Mouse (Mus musculus) small intestine, adult 2 months (tissue): ENCODE results near the gene Lrrc8b. TPM values are rescaled to one million over a fixed set of nuclear protein-coding genes. Genes with fewer than 3 reads are reported as not detected.

Source experiments
- H3K27ac ChIP-seq: fragments of 200-500 bp; 2 replicates; pipeline ENCODE4 v1.5.1; 2012; ENCODE audit warnings: low read depth, low read length, control low read depth, inconsistent platforms; ENCODE audit not compliant: insufficient read depth
- H3K27me3 ChIP-seq: fragments of 200-500 bp; 2 replicates; pipeline ENCODE4 v1.6.1; 2012; ENCODE audit warnings: mild to moderate bottlenecking, moderate library complexity, low read length, inconsistent platforms; ENCODE audit not compliant: control insufficient read depth, insufficient read depth
- H3K36me3 ChIP-seq: fragments of 200-500 bp; 2 replicates; pipeline ENCODE4 v1.6.1; 2012; ENCODE audit warnings: mild to moderate bottlenecking, low read length, control low read depth, inconsistent platforms; ENCODE audit not compliant: control insufficient read depth, insufficient read depth
- H3K4me1 ChIP-seq: fragments of 200-500 bp; 2 replicates; pipeline ENCODE4 v1.6.1; 2012; ENCODE audit warnings: low read length, inconsistent platforms, mixed read lengths; ENCODE audit not compliant: control insufficient read depth, insufficient read depth, insufficient read length
- H3K4me3 ChIP-seq: fragments of 200-500 bp; 2 replicates; pipeline ENCODE4 v1.5.1; 2012; ENCODE audit warnings: low read depth, mild to moderate bottlenecking, control low read depth, inconsistent platforms, low read length, moderate library complexity
- CTCF ChIP-seq: fragments of 200-500 bp; IDR thresholded peaks from 2 replicates; pipeline ENCODE4 v1.5.1; 2012; ENCODE audit warnings: low read depth, mild to moderate bottlenecking, control low read depth, inconsistent platforms, low read length, moderate library complexity, mixed read lengths; ENCODE audit not compliant: insufficient replicate concordance, insufficient read length; ENCODE audit errors: extremely low read depth
- POLR2A ChIP-seq: fragments of 200-500 bp; IDR thresholded peaks from 2 replicates; pipeline ENCODE4 v1.6.1; 2012; ENCODE audit warnings: low read depth, mild to moderate bottlenecking, control low read depth, inconsistent platforms, low read length, moderate library complexity
- WGBS: fragments of 180-500 bp; shearing (Covaris S2); methylation state at CpG from one replicate; pipeline ENCODE4 v1.1.7; 2018; 5-methylcytosine and 5-hydroxymethylcytosine counted together
- polyA plus RNA-seq: library from polyadenylated mRNA; depleted of rRNA; stranded (reverse); fragments of >200 nt; gene quantifications from 2 replicates; pipeline ENCODE4 v1.2.3, GENCODE M21; 2012

The Lrrc8b gene
- polyA plus RNA-seq, 1 experiment: 19.6 TPM

DNA sequence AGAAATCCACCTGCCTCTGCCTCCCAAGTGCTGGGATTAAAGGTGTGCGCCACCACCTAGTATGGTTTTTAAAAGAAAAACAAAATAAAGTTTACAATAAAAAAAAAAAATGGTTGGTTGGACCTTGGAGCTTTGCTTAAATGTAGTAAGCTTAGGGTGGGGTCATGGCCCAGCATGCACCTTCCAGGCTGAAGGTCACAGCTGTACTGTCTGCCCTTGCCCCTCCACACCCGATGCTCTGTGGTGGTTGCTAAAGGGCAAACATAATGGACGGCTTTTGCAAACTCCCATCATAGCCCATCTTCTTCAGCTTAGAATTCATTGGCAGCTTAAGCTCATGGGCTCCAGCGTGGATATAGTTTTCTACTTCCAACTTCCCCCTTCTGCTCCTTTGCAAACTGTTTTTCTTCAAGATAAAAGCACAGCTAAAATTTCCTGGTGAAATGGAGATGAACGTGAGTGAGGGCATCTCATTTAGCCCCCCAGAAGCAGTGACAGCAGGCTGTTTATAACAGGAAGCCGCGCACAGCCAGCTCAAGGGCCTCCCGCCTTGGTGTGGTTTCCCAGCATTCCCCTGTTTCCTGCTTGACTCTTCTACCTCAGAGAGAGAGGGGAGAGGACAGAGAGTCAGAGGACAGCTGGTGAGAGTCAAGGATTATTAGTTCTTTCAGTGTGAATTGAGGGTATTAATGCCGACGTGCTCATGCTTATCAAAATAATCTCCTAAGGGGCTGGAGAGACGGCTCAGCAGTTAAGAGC lies 27.7 kb downstream of the Lrrc8b start:
- 71% methylated on average over 11 of the region's 11 CpGs for WGBS
- peak overlapping the region; percentile 61 for H3K27ac ChIP-seq
- TF ChIP-seq POLR2A: no peak
- no peak for TF ChIP-seq CTCF
- peaks cover 12% of the 10 kb centered on the region for H3K4me1 ChIP-seq
- no peak overlapping the region for H3K4me3 ChIP-seq
- no peaks in the 10 kb centered on the region for H3K36me3 ChIP-seq
- H3K27me3 ChIP-seq: no peaks in the 10 kb centered on the region

DNA sequence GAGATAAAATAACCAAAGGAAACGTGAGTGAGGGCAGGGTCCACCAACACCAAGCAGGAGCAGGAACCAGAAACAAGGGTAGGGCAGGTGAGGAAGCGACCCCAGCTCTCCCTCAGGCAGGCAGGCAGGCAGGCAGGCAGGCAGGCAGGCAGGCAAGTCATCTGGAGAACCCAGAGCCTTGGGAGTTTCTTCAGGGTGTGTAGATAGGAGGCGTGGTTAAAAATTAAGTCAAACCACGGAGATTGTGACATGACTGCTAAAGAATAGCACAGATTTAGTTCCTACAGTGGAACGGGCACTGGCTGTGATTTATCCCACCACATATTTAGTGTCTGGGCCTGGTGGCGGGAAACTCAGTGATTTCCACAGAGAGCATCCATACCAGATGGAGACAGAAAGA lies 30.1 kb downstream of the Lrrc8b start:
- Histone ChIP-seq H3K27ac (no peak overlapping the region), H3K4me1 (peaks cover 6% of the 10 kb centered on the region), H3K27me3 (no peaks in the 10 kb centered on the region), H3K36me3 (no peaks in the 10 kb centered on the region), H3K4me3 (no peak overlapping the region)
- 45% methylated on average over 6 of the region's 6 CpGs for WGBS
- TF ChIP-seq CTCF (no peak), POLR2A (no peak)

DNA sequence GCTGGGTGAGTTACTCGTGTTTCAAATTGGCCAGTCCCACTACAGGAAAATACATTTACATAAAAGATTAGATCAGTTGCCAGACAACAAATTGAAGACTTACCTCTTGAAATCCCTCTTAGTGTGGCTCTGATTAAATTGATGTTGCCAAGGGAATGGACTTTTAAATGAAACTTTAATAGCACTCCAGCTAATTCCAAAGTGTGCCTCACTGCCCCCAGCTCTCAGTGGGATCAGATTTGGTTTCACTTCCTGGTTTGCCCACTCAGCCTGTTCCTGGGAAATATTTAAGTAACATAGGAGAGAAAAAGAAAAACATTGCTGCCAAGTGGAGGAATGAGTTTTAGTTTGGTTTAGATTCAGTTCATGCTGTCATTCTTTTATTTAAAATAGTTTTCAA lies 38.5 kb downstream of the Lrrc8b start:
- no peaks in the 10 kb centered on the region for H3K36me3 ChIP-seq
- no peaks in the 10 kb centered on the region for H3K27me3 ChIP-seq
- H3K4me3 ChIP-seq: no peak overlapping the region
- no peaks in the 10 kb centered on the region; the same call in 1 of the 2 replicates for H3K4me1 ChIP-seq
- no peak overlapping the region for H3K27ac ChIP-seq
- 47% methylated on average over 1 of the region's 1 CpGs for WGBS
- TF ChIP-seq POLR2A: no peak

DNA sequence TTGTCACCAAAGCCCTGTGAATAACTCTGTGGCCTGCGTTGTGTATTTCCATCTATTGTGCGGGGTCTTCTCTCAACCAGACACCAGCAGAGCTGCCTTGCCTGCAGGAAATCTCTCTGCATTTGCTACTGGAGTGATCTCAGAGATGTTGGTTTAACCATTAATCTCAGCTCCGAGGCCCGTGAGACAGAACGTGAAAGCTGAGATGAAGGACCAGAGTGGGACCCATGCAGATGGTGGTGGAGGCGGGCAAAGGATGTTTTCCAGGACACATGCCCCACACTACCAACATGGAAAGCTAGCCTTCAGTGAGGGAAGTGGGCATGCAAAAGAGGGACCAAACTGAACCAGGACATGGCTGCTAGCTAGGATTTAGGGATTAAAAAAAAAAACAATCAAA lies 43.5 kb downstream of the Lrrc8b start:
- WGBS: 61% methylated on average over 6 of the region's 6 CpGs
- H3K4me1 ChIP-seq: peaks cover 2% of the 10 kb centered on the region; the same call in 1 of the 2 replicates
- no peak overlapping the region for H3K4me3 ChIP-seq
- H3K27ac ChIP-seq: no peak overlapping the region
- H3K36me3 ChIP-seq: no peaks in the 10 kb centered on the region
- no peak for TF ChIP-seq POLR2A
- no peak for TF ChIP-seq CTCF
- H3K27me3 ChIP-seq: no peaks in the 10 kb centered on the region

DNA sequence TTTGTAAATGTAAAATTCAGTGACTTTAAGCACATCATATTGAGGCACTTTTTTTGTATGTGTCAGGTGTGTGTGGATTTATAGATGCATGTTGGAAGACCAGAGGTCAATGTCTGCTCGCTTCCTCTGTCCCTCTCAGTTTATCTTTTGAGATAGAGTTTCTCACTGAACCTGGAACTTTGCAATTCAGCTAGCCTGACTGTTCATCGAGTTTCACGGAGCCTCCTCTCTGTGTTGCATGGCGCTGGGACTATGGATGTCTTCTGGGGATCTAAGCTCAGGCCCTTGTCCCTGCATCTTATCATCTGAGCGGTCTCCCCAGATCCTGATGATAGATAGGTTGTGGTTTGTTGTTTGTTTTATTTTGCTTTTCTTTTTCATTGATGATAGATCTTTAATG lies 45.0 kb downstream of the Lrrc8b start:
- TF ChIP-seq CTCF: no peak
- TF ChIP-seq POLR2A: no peak
- Histone ChIP-seq H3K27me3 (no peaks in the 10 kb centered on the region), H3K27ac (no peak overlapping the region), H3K36me3 (no peaks in the 10 kb centered on the region), H3K4me3 (no peak overlapping the region), H3K4me1 (peaks cover 5% of the 10 kb centered on the region; the same call in 1 of the 2 replicates)
- 62% methylated on average over 5 of the region's 5 CpGs for WGBS

DNA sequence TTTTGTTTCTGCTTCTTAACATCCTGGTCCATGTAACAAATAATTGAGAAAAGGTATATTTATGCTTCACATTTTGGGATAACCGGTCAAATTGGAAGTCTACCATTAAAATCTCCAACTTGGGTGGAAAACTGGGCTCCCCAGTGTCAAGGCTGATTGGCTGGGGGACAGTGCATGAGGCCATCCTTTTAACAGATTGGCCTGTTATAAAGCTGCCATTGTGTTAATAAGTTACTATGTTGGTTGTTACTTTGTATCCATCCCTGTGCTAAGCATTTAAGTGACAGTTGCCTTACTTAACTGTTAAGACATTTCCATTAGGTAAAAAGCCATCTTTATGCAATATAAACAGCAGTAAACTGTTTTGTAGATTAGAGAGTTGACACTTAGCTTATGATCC lies 45.5 kb downstream of the Lrrc8b start:
- Histone ChIP-seq H3K27ac (no peak overlapping the region), H3K4me1 (peaks cover 5% of the 10 kb centered on the region; the same call in 1 of the 2 replicates), H3K36me3 (no peaks in the 10 kb centered on the region), H3K27me3 (no peaks in the 10 kb centered on the region), H3K4me3 (no peak overlapping the region)
- no peak for TF ChIP-seq POLR2A
- no peak for TF ChIP-seq CTCF
- WGBS: 95% methylated on average over 1 of the region's 1 CpGs

DNA sequence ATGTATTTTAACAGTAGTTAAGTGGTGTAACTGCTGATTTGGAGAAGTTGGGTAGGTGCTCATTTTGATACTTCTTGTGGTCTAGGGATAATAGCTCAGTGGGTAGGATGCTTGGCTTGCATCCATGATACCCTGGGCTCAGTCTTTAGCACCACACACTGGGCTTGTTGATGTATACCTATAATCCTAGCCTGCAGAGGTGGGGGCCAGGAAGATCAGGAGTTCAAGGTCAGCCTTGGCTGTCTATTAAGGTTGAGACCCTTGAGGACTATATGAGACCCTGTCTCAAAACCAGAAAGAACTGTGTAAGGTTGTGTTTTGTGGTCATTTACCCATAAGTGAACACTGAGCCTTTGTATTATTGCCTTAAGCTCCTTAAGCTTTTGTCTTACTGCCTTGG lies 49.1 kb downstream of the Lrrc8b start:
- H3K27ac ChIP-seq: no peak overlapping the region

More for the DNA sequence above, 49.1 kb downstream of the Lrrc8b start:
- Histone ChIP-seq H3K27me3 (no peaks in the 10 kb centered on the region), H3K4me3 (no peak overlapping the region), H3K36me3 (0 out of 2 replicates have a peak, but pooled peaks cover 4% of the 10 kb centered on the region), H3K4me1 (peaks cover 5% of the 10 kb centered on the region; the same call in 1 of the 2 replicates)
- TF ChIP-seq POLR2A (no peak), CTCF (no peak)
